In the genomic region with DNA sequence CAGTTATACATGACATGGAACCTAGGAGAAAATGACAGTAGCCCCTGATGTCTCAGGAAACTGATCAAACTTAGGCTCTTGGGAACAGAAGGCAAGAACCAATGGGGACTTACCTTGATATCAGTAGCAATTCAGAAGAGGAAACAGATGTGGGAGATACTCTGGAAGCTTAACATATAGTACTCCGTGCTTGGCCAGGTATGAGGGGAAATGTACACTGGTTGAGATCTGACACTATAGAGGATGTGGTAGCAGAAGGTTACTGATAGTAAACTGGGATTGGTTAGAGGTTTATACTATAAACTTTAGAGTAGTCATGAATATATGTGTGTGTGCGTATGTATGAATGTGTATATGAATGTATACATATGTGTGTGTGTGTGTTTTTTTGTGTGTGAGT, we compare ENCODE assay signal across 25 mouse cellular contexts.
DNase-seq lines count a peak whose midpoint lies in the region; ATAC-seq and TF ChIP-seq lines count a peak whose summit lies in the region.
"Had no signal": no experiment of that assay in that cellular context is flagged by ENCODE, and none has a peak within 500 bp of the region (broad histone marks: within the 10 kb centered on the region; RNA-seq: fewer than 3 reads in every experiment).

No protein-coding gene starts in this region.

- no peak for TF ChIP-seq POLR2A in MEL (IDR thresholded peaks at IDR 0.05; ENCODE audit: control insufficient read depth in 1 of 2, insufficient read depth in 1 of 2, low read depth in 1 of 2, low read length in 2 of 2, poor library complexity in 1 of 2)

- H3K79me2 ChIP-seq in MEL (ENCODE audit: control insufficient read depth, insufficient read depth, low read length, poor library complexity): no peaks in the 10 kb centered on the region

- peaks cover 9 to 20% of the 10 kb centered on the region in 2 experiments for H3K4me1 ChIP-seq in MEL (ENCODE audit: control insufficient read depth in 1 of 2, insufficient read depth in 2 of 2, low read length in 2 of 2)
- H3K4me1 ChIP-seq in forebrain, embryonic 10.5 days: peaks cover 29% of the 10 kb centered on the region

- no peak for TF ChIP-seq RAD21 in MEL (IDR thresholded peaks at IDR 0.05; ENCODE audit: low read depth, low read length)

- H3K36me3 ChIP-seq in MEL (ENCODE audit: control insufficient read depth in 1 of 2, insufficient read depth in 2 of 2, low read length in 2 of 2): peaks cover 0 to 46% of the 10 kb centered on the region in 2 experiments; a peak in 2 of 4 replicates
- no peaks in the 10 kb centered on the region for H3K36me3 ChIP-seq in forebrain, embryonic 10.5 days (replicated peaks)
- H3K36me3 ChIP-seq: G1E had no signal

- DNase-seq in 416B (ENCODE audit: low read depth) (peak; percentile 83), MEL (ENCODE audit: low read depth, low spot score) (peak; percentile 79), MEL-GATA-1-ER (ENCODE audit: extremely low read depth, low read depth) (peak; percentile 58)
- DNase-seq in left cerebral cortex, postnatal 14 days (ENCODE audit: low spot score in 2 of 2): no peak
- DNase-seq in kidney, postnatal 25 days: no peak
- DNase-seq in urinary bladder, adult 2 months (ENCODE audit: low spot score): no peak
- DNase-seq in forebrain, embryonic 10.5 days (ENCODE audit: extremely low spot score, low spot score): no peak
- DNase-seq: adrenal gland, adult 2 months; adrenal gland, adult 8-10 months; adrenal gland, postnatal 10 days; adrenal gland, postnatal 14 days; adrenal gland, postnatal 25 days; adrenal gland, postnatal 36 days; B cell, adult 2 months; cerebellum, adult 11 months; cerebellum, adult 11-12 months; cerebellum, adult 18-20 months; cerebellum, adult 2 months; cerebellum, adult 8-10 months had no signal

- TF ChIP-seq EP300 in MEL (IDR thresholded peaks at IDR 0.05; ENCODE audit: low read depth in 1 of 2, low read length in 2 of 2): peak; percentile 85 to 86

- TF ChIP-seq CTCF in MEL (IDR thresholded peaks at IDR 0.05 in 2 of 3, conservative IDR thresholded peaks at IDR 0.05 in 1 of 3; ENCODE audit: control insufficient read depth in 1 of 3, insufficient read depth in 1 of 3, low read depth in 2 of 3, low read length in 3 of 3, poor library complexity in 1 of 3, severe bottlenecking in 1 of 3): no peak

- 87% methylated on average over 2 of the region's 2 CpGs for WGBS in forebrain, embryonic 10.5 days

- H3K9ac ChIP-seq in MEL (ENCODE audit: control insufficient read depth, low read depth, low read length, poor library complexity, severe bottlenecking): no peak overlapping the region

- H3K4me3 ChIP-seq in MEL (ENCODE audit: control insufficient read depth in 1 of 2, insufficient read depth in 1 of 2, low read depth in 2 of 2, low read length in 2 of 2): no peak overlapping the region
- no peak overlapping the region for H3K4me3 ChIP-seq in forebrain, embryonic 10.5 days

- no peaks in the 10 kb centered on the region for H3K27me3 ChIP-seq in MEL (ENCODE audit: control insufficient read depth in 1 of 2, insufficient read depth in 2 of 2, low read length in 2 of 2)
- no peaks in the 10 kb centered on the region for H3K27me3 ChIP-seq in forebrain, embryonic 10.5 days (ENCODE audit: poor library complexity, severe bottlenecking)
- H3K27me3 ChIP-seq: CH12.LX, Patski had no signal

- intact Hi-C loops in left cerebral cortex, postnatal 14 days (cut with DNase I): no loop called here

- no peaks in the 10 kb centered on the region for H3K9me3 ChIP-seq in MEL (replicated peaks; ENCODE audit: insufficient read depth, low read length)
- no peaks in the 10 kb centered on the region for H3K9me3 ChIP-seq in forebrain, embryonic 10.5 days

- peak; percentile 23 for ATAC-seq in common myeloid progenitor, adult 5-6 weeks (replicated peaks; ENCODE audit: low read depth, poor library complexity, severe bottlenecking)
- ATAC-seq: activated CD4-positive, CD25-positive, alpha-beta regulatory T cell, adult 4 months; CD4-positive, CD25-positive, alpha-beta regulatory T cell, adult 4 months; Patski had no signal

- H3K27ac ChIP-seq in MEL (ENCODE audit: control insufficient read depth, low read depth, low read length): no peak overlapping the region; the same call in 1 of the 2 replicates
- no peak overlapping the region for H3K27ac ChIP-seq in forebrain, embryonic 10.5 days

TF ChIP-seq in MEL, 35 proteins besides CTCF, POLR2A, EP300 and RAD21:
- TF ChIP-seq GATA1 (IDR thresholded peaks at IDR 0.05; ENCODE audit: low read depth, low read length) (peak; percentile 91), TBP (IDR thresholded peaks at IDR 0.05; ENCODE audit: low read depth, low read length) (no peak), ELF1 (IDR thresholded peaks at IDR 0.05; ENCODE audit: low read depth, low read length) (no peak), MAFK (IDR thresholded peaks at IDR 0.05; ENCODE audit: borderline replicate concordance, low read depth, low read length) (no peak), SIN3A (IDR thresholded peaks at IDR 0.05; ENCODE audit: low read length) (peak; percentile 53; the same call in 1 of the 2 replicates), RCOR1 (IDR thresholded peaks at IDR 0.05; ENCODE audit: low read depth, low read length) (peak; percentile 93), SMC3 (IDR thresholded peaks at IDR 0.05; ENCODE audit: low read depth, low read length) (no peak), UBTF (IDR thresholded peaks at IDR 0.05; ENCODE audit: borderline replicate concordance, insufficient read depth, low read depth, low read length) (no peak), ETS1 (IDR thresholded peaks at IDR 0.05; ENCODE audit: low read depth, low read length) (peak; percentile 61; the same call in 1 of the 2 replicates), TAL1 (IDR thresholded peaks at IDR 0.05; ENCODE audit: low read length) (peak; percentile 80), TCF12 (IDR thresholded peaks at IDR 0.05; ENCODE audit: low read depth, low read length) (peak; percentile 89)

Comparison
In these comparisons a context has a peak if more than half of its experiments do, and no peak if none do; other contexts are left out.
1. DNase-seq: peak in 416B (single experiment), MEL (single experiment) and MEL-GATA-1-ER (single experiment); none in left cerebral cortex, postnatal 14 days (0 of 2), kidney, postnatal 25 days (0 of 2), urinary bladder, adult 2 months (single experiment) and forebrain, embryonic 10.5 days (single experiment).